Mouse (Mus musculus): ENCODE measurements around the gene Ereg. TPM values are rescaled to one million over a fixed set of nuclear protein-coding genes. Genes with fewer than 3 reads are reported as not detected.

Gene Ereg
- not detected for polyA plus RNA-seq (2017; shearing (Covaris generic))

GRCm38 (mm10) chr5:91074450-91074950, at the start of gene Ereg:
Gene Ereg (plus strand): TSS chr5:91074622.

GRCm38 (mm10) chr5:91027164-91027563, 47.3 kb upstream of the Ereg start, which contains the start of gene Epgn:
Gene Epgn (plus strand): TSS chr5:91027464.

GRCm38 (mm10) chr5:91139446-91139873, 65.0 kb downstream of the Ereg start, which contains the start of gene Areg:
Gene Areg (plus strand): TSS chr5:91139599.

Other genes with a start within 250 kb of the Ereg start
- under 1 TPM in 1 of 2 experiments, not detected in 1; 0.85 TPM for gene Cxcl1, start 183.4 kb upstream of the Ereg start, polyA plus RNA-seq (2017; shearing (Covaris generic))
- under 1 TPM in 1 of 2 experiments, not detected in 1; 0.26 TPM for gene Cxcl2, start 170.8 kb upstream of the Ereg start, polyA plus RNA-seq (2017; shearing (Covaris generic))
- gene Mthfd2l, start 143.5 kb upstream of the Ereg start, polyA plus RNA-seq (2017; shearing (Covaris generic)): 10 to 100 TPM; 12.2 to 13.2 TPM
- gene Epgn, start 47.2 kb upstream of the Ereg start, polyA plus RNA-seq (2017; shearing (Covaris generic)): under 1 TPM in 1 of 2 experiments, not detected in 1; 0.16 TPM
- 1 to 10 TPM; 7.2 to 8.1 TPM for gene Areg, start 65.0 kb downstream of the Ereg start, polyA plus RNA-seq (2017; shearing (Covaris generic))